ENCODE assay signal across 38 mouse cellular contexts in the genomic region with DNA sequence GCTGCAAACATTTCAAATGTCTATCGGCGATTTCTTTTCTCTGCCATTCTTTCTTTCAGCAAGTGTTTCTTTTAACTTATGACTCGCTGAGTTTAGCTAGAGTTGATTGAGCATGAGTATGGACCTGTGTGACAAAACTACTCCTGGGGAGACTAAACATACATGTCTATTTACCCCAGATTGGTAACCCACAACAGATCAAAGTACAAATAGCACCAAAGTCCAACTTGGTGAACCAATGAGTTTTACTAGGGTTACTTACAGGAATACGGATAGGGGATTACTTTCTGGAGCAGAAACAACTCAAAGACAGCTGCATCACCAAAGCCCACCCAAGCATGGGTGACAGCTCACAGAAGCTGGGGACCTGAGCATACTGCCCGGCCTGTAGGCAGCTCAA. TPM values are rescaled to one million over a fixed set of nuclear protein-coding genes. Genes with fewer than 3 reads are reported as not detected.
"Had no signal": no experiment of that assay in that cellular context is flagged by ENCODE, and none has a peak within 500 bp of the region (broad histone marks: within the 10 kb centered on the region; RNA-seq: fewer than 3 reads in every experiment).

No protein-coding gene starts in this region.

- H3K4me2 ChIP-seq: heart, embryonic 12.5 days; hindbrain, embryonic 12.5 days; hindbrain, embryonic 14.5 days; intestine, embryonic 15.5 days; limb, embryonic 12.5 days; liver, embryonic 13.5 days; liver, embryonic 15.5 days had no signal

- H3K9ac ChIP-seq: heart, embryonic 12.5 days; hindbrain, embryonic 12.5 days; hindbrain, embryonic 14.5 days; intestine, embryonic 15.5 days; limb, embryonic 12.5 days; liver, embryonic 13.5 days; liver, embryonic 15.5 days had no signal

- H3K36me3 ChIP-seq: heart, embryonic 10.5 days; heart, embryonic 12.5 days; hindbrain, embryonic 10.5 days; hindbrain, embryonic 12.5 days; intestine, embryonic 15.5 days; limb, embryonic 10.5 days; limb, embryonic 12.5 days; liver, embryonic 13.5 days; liver, embryonic 15.5 days had no signal

- H3K27me3 ChIP-seq: heart, embryonic 12.5 days; hindbrain, embryonic 12.5 days; intestine, embryonic 15.5 days; limb, embryonic 12.5 days; liver, embryonic 13.5 days; liver, embryonic 15.5 days had no signal

- H3K27ac ChIP-seq: gastrocnemius, adult 2 months; heart, embryonic 10.5 days; hindbrain, embryonic 10.5 days; hindbrain, embryonic 12.5 days; hindbrain, embryonic 14.5 days; intestine, embryonic 15.5 days; kidney, postnatal 0 days; layer of hippocampus, adult 2 months; left cerebral cortex, adult 2 months; limb, embryonic 10.5 days; limb, embryonic 12.5 days; liver, embryonic 13.5 days; liver, embryonic 15.5 days had no signal

- H3K9me3 ChIP-seq: heart, embryonic 10.5 days; hindbrain, embryonic 12.5 days; intestine, embryonic 15.5 days; limb, embryonic 10.5 days; liver, embryonic 13.5 days; liver, embryonic 15.5 days had no signal

- H3K4me3 ChIP-seq: gastrocnemius, adult 2 months; heart, embryonic 10.5 days; heart, embryonic 12.5 days; hindbrain, embryonic 10.5 days; hindbrain, embryonic 12.5 days; intestine, embryonic 15.5 days; layer of hippocampus, adult 2 months; left cerebral cortex, adult 2 months; limb, embryonic 10.5 days; limb, embryonic 12.5 days; liver, embryonic 13.5 days; liver, embryonic 15.5 days had no signal

- H3K4me1 ChIP-seq: heart, embryonic 10.5 days; heart, embryonic 12.5 days; hindbrain, embryonic 10.5 days; hindbrain, embryonic 12.5 days; intestine, embryonic 15.5 days; limb, embryonic 10.5 days; limb, embryonic 12.5 days; liver, embryonic 13.5 days had no signal

- ATAC-seq: forebrain, embryonic 16.5 days; hindbrain, embryonic 16.5 days; inflammation-experienced regulatory T-cells, adult 6 months; intestine, embryonic 15.5 days; intestine, postnatal 0 days had no signal

- DNase-seq: gastrocnemius, adult 2 months; gastrocnemius, postnatal 10 days; gastrocnemius, postnatal 25 days; heart, adult 18-20 months; heart, postnatal 10 days; heart, postnatal 4 days; kidney, postnatal 25 days; kidney, postnatal 4 days; liver, embryonic 13.5 days had no signal

RNA-seq across cellular contexts. Expression of gene Smok3a, which starts 11.6 kb away (rescaled TPM):
- total RNA-seq: gastrocnemius, adult 2 months; gastrocnemius, postnatal 10 days; gastrocnemius, postnatal 25 days; gastrocnemius, postnatal 4 days; granulocyte monocyte progenitor cell, adult 5-6 weeks; heart, adult 18-20 months; heart, adult 8-10 months; heart, postnatal 10 days; heart, postnatal 25 days; heart, postnatal 4 days; layer of hippocampus, adult 2 months; layer of hippocampus, postnatal 10 days; layer of hippocampus, postnatal 25 days; left cerebral cortex, adult 2 months; left cerebral cortex, postnatal 14 days; left cerebral cortex, postnatal 36 days had no signal
- polyA plus RNA-seq: forebrain, embryonic 16.5 days; frontal cortex, adult 2 months; heart, embryonic 10.5 days; heart, embryonic 12.5 days; heart, embryonic 14.5 days; heart, embryonic 16.5 days; hindbrain, embryonic 10.5 days; hindbrain, embryonic 12.5 days; hindbrain, embryonic 14.5 days; hindbrain, embryonic 16.5 days; inflammation-experienced regulatory T-cells, adult 6 months; intestine, embryonic 15.5 days; intestine, postnatal 0 days; kidney, embryonic 14.5 days; kidney, postnatal 0 days; limb, embryonic 10.5 days; limb, embryonic 12.5 days; limb, embryonic 14.5 days; liver, embryonic 13.5 days; liver, embryonic 15.5 days had no signal

RNA-seq across cellular contexts. Expression of gene Smok3b, which starts 11.8 kb away (rescaled TPM):
- total RNA-seq: gastrocnemius, adult 2 months; gastrocnemius, postnatal 10 days; gastrocnemius, postnatal 25 days; gastrocnemius, postnatal 4 days; granulocyte monocyte progenitor cell, adult 5-6 weeks; heart, adult 18-20 months; heart, adult 8-10 months; heart, postnatal 10 days; heart, postnatal 25 days; heart, postnatal 4 days; layer of hippocampus, adult 2 months; layer of hippocampus, postnatal 10 days; layer of hippocampus, postnatal 25 days; left cerebral cortex, adult 2 months; left cerebral cortex, postnatal 14 days; left cerebral cortex, postnatal 36 days had no signal
- polyA plus RNA-seq: forebrain, embryonic 16.5 days; frontal cortex, adult 2 months; heart, embryonic 10.5 days; heart, embryonic 12.5 days; heart, embryonic 14.5 days; heart, embryonic 16.5 days; hindbrain, embryonic 10.5 days; hindbrain, embryonic 12.5 days; hindbrain, embryonic 14.5 days; hindbrain, embryonic 16.5 days; inflammation-experienced regulatory T-cells, adult 6 months; intestine, embryonic 15.5 days; intestine, postnatal 0 days; kidney, embryonic 14.5 days; kidney, postnatal 0 days; limb, embryonic 10.5 days; limb, embryonic 12.5 days; limb, embryonic 14.5 days; liver, embryonic 13.5 days; liver, embryonic 15.5 days had no signal

RNA-seq across cellular contexts. Expression of gene Azgp1, which starts 28.1 kb away (rescaled TPM):
- total RNA-seq: gastrocnemius, adult 2 months; gastrocnemius, postnatal 25 days; granulocyte monocyte progenitor cell, adult 5-6 weeks; heart, adult 18-20 months; heart, adult 8-10 months; heart, postnatal 10 days; heart, postnatal 25 days; heart, postnatal 4 days; layer of hippocampus, adult 2 months; layer of hippocampus, postnatal 10 days; layer of hippocampus, postnatal 25 days; left cerebral cortex, adult 2 months; left cerebral cortex, postnatal 14 days; left cerebral cortex, postnatal 36 days had no signal
- polyA plus RNA-seq: forebrain, embryonic 16.5 days; heart, embryonic 10.5 days; heart, embryonic 12.5 days; heart, embryonic 14.5 days; heart, embryonic 16.5 days; hindbrain, embryonic 10.5 days; hindbrain, embryonic 12.5 days; hindbrain, embryonic 14.5 days; hindbrain, embryonic 16.5 days; inflammation-experienced regulatory T-cells, adult 6 months; intestine, postnatal 0 days; kidney, embryonic 14.5 days; limb, embryonic 10.5 days; limb, embryonic 12.5 days had no signal

RNA-seq across cellular contexts. Expression of gene Smok3c, which starts 43.6 kb away (rescaled TPM):
- total RNA-seq: gastrocnemius, adult 2 months; gastrocnemius, postnatal 10 days; gastrocnemius, postnatal 25 days; gastrocnemius, postnatal 4 days; granulocyte monocyte progenitor cell, adult 5-6 weeks; heart, adult 18-20 months; heart, adult 8-10 months; heart, postnatal 10 days; heart, postnatal 25 days; heart, postnatal 4 days; layer of hippocampus, adult 2 months; layer of hippocampus, postnatal 10 days; layer of hippocampus, postnatal 25 days; left cerebral cortex, adult 2 months; left cerebral cortex, postnatal 14 days; left cerebral cortex, postnatal 36 days had no signal
- polyA plus RNA-seq: forebrain, embryonic 16.5 days; frontal cortex, adult 2 months; heart, embryonic 10.5 days; heart, embryonic 12.5 days; heart, embryonic 14.5 days; heart, embryonic 16.5 days; hindbrain, embryonic 10.5 days; hindbrain, embryonic 12.5 days; hindbrain, embryonic 14.5 days; hindbrain, embryonic 16.5 days; inflammation-experienced regulatory T-cells, adult 6 months; intestine, embryonic 15.5 days; intestine, postnatal 0 days; kidney, embryonic 14.5 days; kidney, postnatal 0 days; limb, embryonic 10.5 days; limb, embryonic 12.5 days; limb, embryonic 14.5 days; liver, embryonic 13.5 days; liver, embryonic 15.5 days had no signal

RNA-seq across cellular contexts. Expression of gene Gjc3, which starts 46.5 kb away (rescaled TPM):
- total RNA-seq: granulocyte monocyte progenitor cell, adult 5-6 weeks had no signal
- polyA plus RNA-seq: heart, embryonic 10.5 days; inflammation-experienced regulatory T-cells, adult 6 months; kidney, embryonic 14.5 days; liver, embryonic 15.5 days had no signal
